Mouse (Mus musculus) bone marrow macrophage, adult 2 months (primary cell): ENCODE data around the gene Pcnp.

ENCODE experiments used
- CTCF ChIP-seq: IDR thresholded peaks from 2 replicates; pipeline ENCODE4 v1.5.1; 2012; ENCODE audit warnings: low read depth, mild to moderate bottlenecking, low read length, moderate library complexity
- POLR2A ChIP-seq: IDR thresholded peaks from 2 replicates; pipeline ENCODE4 v1.6.1; 2012; ENCODE audit warnings: mild to moderate bottlenecking, low read depth, low read length, borderline replicate concordance

GRCm38 (mm10) chr16:55986001-55986400, 43.5 kb downstream of the Pcnp start:
- TF ChIP-seq CTCF (no peak), POLR2A (no peak)
